Mouse (Mus musculus) intestine, embryonic 15.5 days (tissue): ENCODE results near the gene Idua. TPM values are rescaled to one million over a fixed set of nuclear protein-coding genes. Genes with fewer than 3 reads are reported as not detected.

Experiments
- ATAC-seq: fragments of 200-750 bp; cut with Nextera tagmentation; 2 replicates; pipeline ENCODE4 v1.8.0; 2017; ENCODE audit warnings: moderate TSS enrichment, moderate library complexity
- H3K27ac ChIP-seq: fragments of 300-500 bp; sonication (generic); 2 replicates; pipeline ENCODE4 v1.5.1; 2015; ENCODE audit warnings: mild to moderate bottlenecking, inconsistent platforms
- H3K27me3 ChIP-seq: fragments of 300-500 bp; sonication (generic); replicated peaks from 2 replicates; pipeline ENCODE4 v1.6.1; 2015; ENCODE audit warnings: inconsistent platforms
- H3K36me3 ChIP-seq: fragments of 300-500 bp; sonication (generic); 2 replicates; pipeline ENCODE4 v1.6.1; 2015; ENCODE audit warnings: inconsistent platforms
- H3K4me1 ChIP-seq: fragments of 300-500 bp; sonication (generic); replicated peaks from 2 replicates; pipeline ENCODE4 v1.6.1; 2015; ENCODE audit warnings: inconsistent platforms
- H3K4me2 ChIP-seq: fragments of 300-500 bp; sonication (generic); replicated peaks from 2 replicates; pipeline ENCODE4 v1.6.1; 2015; ENCODE audit warnings: mild to moderate bottlenecking, inconsistent platforms
- H3K4me3 ChIP-seq: fragments of 300-500 bp; sonication (generic); replicated peaks from 2 replicates; pipeline ENCODE4 v1.5.1; 2015; ENCODE audit warnings: inconsistent platforms
- H3K9ac ChIP-seq: fragments of 300-500 bp; sonication (generic); 2 replicates; pipeline ENCODE4 v1.6.1; 2015; ENCODE audit warnings: inconsistent platforms
- H3K9me3 ChIP-seq: fragments of 300-500 bp; sonication (generic); 2 replicates; pipeline ENCODE4 v1.6.1; 2016; ENCODE audit warnings: inconsistent platforms
- WGBS: fragments of 180-500 bp; shearing (Covaris S2); methylation state at CpG from one replicate; pipeline ENCODE4 v1.1.7; 2015; 5-methylcytosine and 5-hydroxymethylcytosine counted together
- polyA plus RNA-seq: library from polyadenylated mRNA; unstranded; fragments of >200 nt; fragmentation: Nextera tagmentation; extraction: Ambion mirVana; gene quantifications from 2 replicates; pipeline ENCODE4 v1.2.1, GENCODE M21; 2015

Gene Idua
- polyA plus RNA-seq, 1 experiment from 2014 or later: 12.0 TPM

DNA sequence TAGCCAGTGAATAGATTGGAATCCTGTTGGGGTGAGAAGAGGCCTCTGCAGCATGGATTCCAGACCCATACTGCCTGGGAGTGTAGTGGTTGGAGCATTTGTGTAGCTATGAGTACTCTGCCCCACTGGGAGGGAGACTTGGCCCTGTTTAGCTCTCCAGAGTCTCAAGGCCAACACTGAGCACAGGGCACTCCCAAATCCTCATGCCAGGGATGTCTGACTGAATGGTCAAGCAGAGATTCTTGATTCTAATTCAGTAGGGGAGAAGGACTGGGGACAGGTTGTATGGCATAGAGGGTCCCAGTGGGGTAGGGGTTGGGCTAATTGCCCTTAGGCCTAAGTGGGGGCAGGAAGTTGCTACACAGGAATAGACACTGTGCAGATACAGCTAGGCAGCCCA is 53.6 kb downstream of the Idua start:
- H3K36me3 ChIP-seq: no peaks in the 10 kb centered on the region
- peak; percentile 12 for ATAC-seq
- no peak overlapping the region for H3K4me3 ChIP-seq
- H3K9me3 ChIP-seq: no peaks in the 10 kb centered on the region
- no peak overlapping the region for H3K9ac ChIP-seq
- no peaks in the 10 kb centered on the region for H3K27me3 ChIP-seq
- H3K4me2 ChIP-seq: no peak overlapping the region
- no peak overlapping the region for H3K27ac ChIP-seq
- H3K4me1 ChIP-seq: 0 out of 2 replicates have a peak, but pooled peaks cover 7% of the 10 kb centered on the region

DNA sequence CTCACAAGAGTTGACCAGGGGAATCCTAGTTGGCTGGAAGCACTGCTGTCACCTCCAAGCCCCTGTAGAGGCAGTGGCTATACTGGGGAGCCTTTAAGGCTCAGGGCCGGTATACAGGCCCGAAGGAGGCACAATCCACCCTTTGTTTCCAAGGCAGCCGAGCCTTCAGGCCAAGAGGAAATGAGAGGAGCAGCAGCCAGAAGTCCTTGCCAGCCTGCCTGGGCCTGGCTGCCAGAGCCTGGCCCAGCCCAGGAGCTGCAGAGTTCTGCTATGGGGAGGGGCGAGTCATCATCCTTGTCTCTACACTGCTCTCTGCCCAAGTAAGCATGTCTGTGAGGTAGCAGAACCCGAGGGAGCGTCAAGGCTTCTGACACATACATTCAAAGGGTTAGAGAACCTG is 54.0 kb downstream of the Idua start:
- Histone ChIP-seq H3K9ac (no peak overlapping the region), H3K36me3 (no peaks in the 10 kb centered on the region), H3K4me2 (no peak overlapping the region), H3K27ac (no peak overlapping the region), H3K27me3 (no peaks in the 10 kb centered on the region), H3K9me3 (no peaks in the 10 kb centered on the region), H3K4me1 (0 out of 2 replicates have a peak, but pooled peaks cover 4% of the 10 kb centered on the region), H3K4me3 (no peak overlapping the region)
- 55% methylated on average over 6 of the region's 6 CpGs for WGBS
- ATAC-seq: peak; percentile 69

DNA sequence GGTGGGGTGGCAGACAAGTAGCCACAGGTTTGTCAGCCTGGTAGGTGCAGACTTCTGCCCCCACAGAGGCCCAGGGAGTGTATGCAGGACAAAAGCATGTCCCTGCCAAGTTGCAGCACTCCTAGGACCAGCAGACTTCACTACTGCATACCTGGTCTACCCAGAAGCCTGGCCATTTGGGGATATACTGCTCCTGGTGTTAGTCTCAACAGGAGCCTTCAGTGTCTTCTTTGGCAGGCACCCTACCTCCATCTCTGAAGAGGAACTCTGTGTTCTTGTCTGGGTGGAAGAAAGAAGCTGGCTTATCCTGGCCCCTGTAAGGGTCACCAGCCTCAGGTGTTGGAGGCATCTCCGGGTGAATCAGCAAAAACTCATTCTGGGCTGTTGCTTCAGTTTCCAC is 55.8 kb downstream of the Idua start:
- 81% methylated on average over 1 of the region's 1 CpGs for WGBS
- H3K9me3 ChIP-seq: no peaks in the 10 kb centered on the region

DNA sequence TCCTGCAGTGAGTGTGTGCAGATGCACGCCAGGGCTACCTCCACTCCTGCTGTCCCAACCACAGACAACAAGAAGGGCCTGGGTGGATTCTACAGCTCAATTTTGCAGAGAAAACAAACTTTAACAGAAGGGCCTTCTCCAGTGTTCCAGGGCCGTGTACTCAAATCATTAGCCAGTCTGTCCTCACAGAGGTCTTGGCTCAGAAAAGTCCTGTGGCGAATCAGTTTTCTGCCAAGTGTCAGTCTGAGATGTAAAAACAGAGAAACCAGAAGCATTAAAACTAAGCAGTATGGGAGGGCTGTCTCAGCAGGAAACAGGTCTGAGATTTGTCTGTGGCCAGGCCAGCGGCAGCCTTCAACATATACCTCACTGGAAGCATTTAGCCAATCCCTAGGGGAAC is 57.9 kb downstream of the Idua start:
- no peaks in the 10 kb centered on the region for H3K36me3 ChIP-seq
- H3K27me3 ChIP-seq: no peaks in the 10 kb centered on the region
- 0 out of 2 replicates have a peak, but pooled peaks cover 4% of the 10 kb centered on the region for H3K4me1 ChIP-seq
- ATAC-seq: no peak
- no peak overlapping the region for H3K4me2 ChIP-seq
- H3K9me3 ChIP-seq: no peaks in the 10 kb centered on the region
- H3K9ac ChIP-seq: no peak overlapping the region
- WGBS: 42% methylated on average over 4 of the region's 4 CpGs
- no peak overlapping the region for H3K27ac ChIP-seq
- H3K4me3 ChIP-seq: no peak overlapping the region

More for the DNA sequence above, 55.8 kb downstream of the Idua start:
- ATAC-seq: no peak
- no peak overlapping the region for H3K27ac ChIP-seq
- no peaks in the 10 kb centered on the region for H3K27me3 ChIP-seq
- H3K36me3 ChIP-seq: no peaks in the 10 kb centered on the region
- no peak overlapping the region for H3K9ac ChIP-seq
- H3K4me1 ChIP-seq: 0 out of 2 replicates have a peak, but pooled peaks cover 4% of the 10 kb centered on the region
- no peak overlapping the region for H3K4me2 ChIP-seq
- H3K4me3 ChIP-seq: no peak overlapping the region

DNA sequence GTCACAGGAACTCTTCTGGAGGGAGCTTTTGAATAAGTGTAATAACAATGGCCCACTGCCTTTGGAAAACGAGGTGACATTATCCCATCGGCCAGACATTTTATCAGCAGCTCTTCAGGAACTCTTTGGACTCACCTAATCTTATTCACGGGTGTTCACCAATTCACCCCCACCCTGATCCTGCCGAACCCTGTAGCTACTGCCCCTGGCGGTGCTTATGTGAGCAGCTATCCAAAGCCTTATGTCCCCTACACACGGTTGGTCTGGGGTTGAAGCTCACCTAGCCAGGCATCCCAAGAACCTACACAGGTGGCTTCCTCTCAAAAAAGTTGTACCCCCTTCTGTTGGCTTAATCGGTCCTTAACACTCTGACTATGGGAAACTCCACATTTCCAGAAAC is 59.6 kb downstream of the Idua start:
- no peak overlapping the region for H3K9ac ChIP-seq
- no peaks in the 10 kb centered on the region for H3K9me3 ChIP-seq
- H3K36me3 ChIP-seq: no peaks in the 10 kb centered on the region
- WGBS: 62% methylated on average over 7 of the region's 7 CpGs
- no peaks in the 10 kb centered on the region for H3K27me3 ChIP-seq
- no peak for ATAC-seq
- H3K27ac ChIP-seq: no peak overlapping the region
- H3K4me2 ChIP-seq: no peak overlapping the region
- H3K4me1 ChIP-seq: no peaks in the 10 kb centered on the region
- no peak overlapping the region for H3K4me3 ChIP-seq

DNA sequence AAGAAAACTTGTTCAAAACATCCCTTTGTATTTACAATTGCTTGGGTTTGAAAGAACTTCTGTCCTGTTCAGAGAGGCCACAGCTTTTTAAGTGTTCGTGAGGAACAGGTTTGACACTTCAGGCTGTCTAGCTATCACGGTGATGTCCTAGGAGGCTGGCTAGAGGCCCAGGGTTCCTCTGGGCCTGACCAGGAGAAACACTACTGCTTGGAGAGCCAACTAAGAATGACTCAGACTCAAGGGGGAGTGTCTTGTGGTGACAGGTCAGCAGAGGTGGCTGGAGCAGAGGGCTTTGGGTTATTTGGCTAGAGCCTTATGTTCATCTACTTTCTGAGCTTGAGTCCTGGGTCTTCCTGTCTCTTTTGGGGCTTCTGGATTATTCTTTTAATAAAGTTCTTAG is 63.9 kb downstream of the Idua start:
- ATAC-seq: no peak
- no peaks in the 10 kb centered on the region for H3K9me3 ChIP-seq
- no peak overlapping the region for H3K4me3 ChIP-seq
- no peaks in the 10 kb centered on the region for H3K27me3 ChIP-seq
- H3K4me2 ChIP-seq: no peak overlapping the region
- no peak overlapping the region for H3K27ac ChIP-seq
- H3K9ac ChIP-seq: no peak overlapping the region
- no peaks in the 10 kb centered on the region for H3K4me1 ChIP-seq
- H3K36me3 ChIP-seq: no peaks in the 10 kb centered on the region
- WGBS: 55% methylated on average over 2 of the region's 2 CpGs

DNA sequence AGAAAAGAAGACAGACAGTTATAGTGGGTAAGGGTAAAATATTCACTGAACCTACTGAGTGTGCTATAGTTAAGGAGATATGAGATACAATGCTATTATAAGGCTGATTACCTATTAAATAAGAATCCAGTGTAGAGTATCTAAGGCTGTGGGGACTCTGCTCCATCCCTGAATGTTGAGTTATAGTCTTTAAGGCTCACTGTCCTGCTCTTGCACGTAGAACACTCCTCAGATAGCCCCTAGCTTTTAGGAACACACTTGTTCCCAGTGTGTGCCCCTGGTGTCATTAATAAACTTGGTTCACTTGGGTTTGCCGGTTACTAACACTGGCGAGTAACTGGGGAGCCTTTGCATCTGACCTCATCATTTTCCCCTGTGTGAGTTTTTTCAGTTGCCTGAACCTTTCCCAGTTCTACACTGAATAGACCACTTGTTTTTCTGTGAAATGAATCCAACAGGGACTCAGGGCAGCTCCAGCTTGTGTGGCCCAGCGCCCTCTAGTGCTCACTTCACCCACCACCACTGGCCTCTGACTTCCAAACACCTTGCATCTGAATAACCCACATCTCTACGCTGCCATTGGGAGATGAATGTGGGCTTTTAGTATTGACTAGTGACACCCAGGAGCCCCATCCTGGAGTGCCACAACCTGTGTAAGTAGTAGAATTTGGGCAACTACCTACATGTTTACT is 66.6 kb downstream of the Idua start:
- Histone ChIP-seq H3K9ac (no peak overlapping the region), H3K4me1 (no peaks in the 10 kb centered on the region), H3K27me3 (no peaks in the 10 kb centered on the region), H3K9me3 (no peaks in the 10 kb centered on the region), H3K27ac (no peak overlapping the region), H3K4me2 (no peak overlapping the region), H3K36me3 (no peaks in the 10 kb centered on the region), H3K4me3 (no peak overlapping the region)
- peak; percentile 91 for ATAC-seq
- 27% methylated on average over 5 of the region's 5 CpGs for WGBS

DNA sequence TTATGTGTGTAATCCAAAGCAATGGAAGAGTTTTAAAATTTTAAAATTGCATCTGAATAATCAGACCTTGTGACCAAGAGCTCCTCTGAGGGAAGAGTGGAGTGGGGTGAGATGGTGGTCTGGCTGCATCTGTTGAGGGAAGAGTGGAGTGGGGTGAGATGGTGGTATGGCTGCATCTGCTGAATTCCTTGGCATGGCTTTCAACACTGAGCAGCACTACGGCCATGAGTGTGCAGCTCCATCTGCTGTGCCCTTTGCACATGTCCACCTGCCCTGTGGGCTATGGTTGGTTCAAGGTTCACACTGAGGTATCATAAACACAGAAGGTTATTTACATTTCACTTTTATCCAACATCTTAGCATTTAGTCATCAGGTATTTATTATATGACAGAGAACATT is 67.3 kb downstream of the Idua start:
- no peaks in the 10 kb centered on the region for H3K9me3 ChIP-seq
- H3K27ac ChIP-seq: no peak overlapping the region
- peak; percentile 65; the same call in 1 of the 2 replicates for ATAC-seq
- H3K4me1 ChIP-seq: no peaks in the 10 kb centered on the region
- H3K9ac ChIP-seq: no peak overlapping the region
- WGBS: 75% methylated on average over 1 of the region's 1 CpGs
- no peak overlapping the region for H3K4me2 ChIP-seq
- H3K36me3 ChIP-seq: no peaks in the 10 kb centered on the region
- H3K4me3 ChIP-seq: no peak overlapping the region
- H3K27me3 ChIP-seq: no peaks in the 10 kb centered on the region

Other genes with a start within 250 kb of the Idua start
- gene Atp5k, start 225.9 kb upstream of the Idua start, polyA plus RNA-seq: 485 and 543 TPM in 2 replicates
- gene Mfsd7a, start 211.4 kb upstream of the Idua start, polyA plus RNA-seq: 0.16 and 0.38 TPM in 2 replicates
- 18.0 and 19.5 TPM in 2 replicates for gene Pcgf3, start 199.1 kb upstream of the Idua start, polyA plus RNA-seq
- 3.0 and 3.3 TPM in 2 replicates for gene Cplx1, start 110.3 kb upstream of the Idua start, polyA plus RNA-seq
- 63.4 and 70.1 TPM in 2 replicates for gene Gak, start 30.6 kb upstream of the Idua start, polyA plus RNA-seq
- gene Tmem175, start 30.6 kb upstream of the Idua start, polyA plus RNA-seq: 23.4 and 27.1 TPM in 2 replicates
- gene Dgkq, start 9.3 kb downstream of the Idua start, polyA plus RNA-seq: 11.1 and 11.2 TPM in 2 replicates
- 3.6 and 4.9 TPM in 2 replicates for gene Slc26a1, start 15.2 kb downstream of the Idua start, polyA plus RNA-seq
- gene Fgfrl1, start 32.1 kb downstream of the Idua start, polyA plus RNA-seq: 21.8 and 26.3 TPM in 2 replicates
- 0.16 and 0.51 TPM in 2 replicates for gene Rnf212, start 114.7 kb downstream of the Idua start, polyA plus RNA-seq
- gene Tmed11, start 135.0 kb downstream of the Idua start, polyA plus RNA-seq: 0.90 and 4.5 TPM in 2 replicates
- not detected in 2 replicates for gene Vmn2r8, start 148.5 kb downstream of the Idua start, polyA plus RNA-seq
- gene Vmn2r9, start 192.3 kb downstream of the Idua start, polyA plus RNA-seq: not detected in 2 replicates